Mouse (Mus musculus) brain, adult 2 months (tissue): Measurements from ENCODE around the gene Ccdc153.

Experiments
- DNase-seq: peaks from one replicate; pipeline ENCODE4 v3.0.0; 2011; ENCODE audit warnings: low read depth, low spot score

The Ccdc153 gene

DNA sequence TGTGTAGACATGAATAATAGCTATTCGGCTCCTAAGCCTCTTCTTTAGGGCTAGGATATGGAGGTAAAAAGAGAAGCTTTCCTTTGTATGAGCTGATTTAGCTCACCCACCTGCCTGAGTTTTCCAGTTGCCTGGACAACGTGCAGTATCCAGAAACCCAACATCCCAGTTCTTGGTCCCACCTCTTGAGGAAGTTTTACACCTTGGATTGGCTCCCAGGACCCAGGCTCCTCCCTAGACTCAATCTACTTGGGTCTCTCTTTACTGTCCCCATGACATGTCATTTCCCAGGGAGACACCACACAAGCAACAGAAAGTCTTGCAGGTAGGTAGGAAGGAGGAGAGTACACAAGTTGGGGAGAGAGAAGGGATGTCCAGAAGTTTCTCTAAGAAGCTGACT, at the start of gene Ccdc153:
Gene Ccdc153, plus strand, starts transcription at position 278 of the 400 bp plus-strand sequence.
- DNase-seq, result no peak

GRCm38 (mm10) chr9:44191166-44191565, 49.3 kb upstream of the Ccdc153 start:
- DNase-seq, result no peak

- no peak for DNase-seq
These were observed 48.2 kb upstream of the Ccdc153 start for GRCm38 (mm10) chr9:44192312-44192711.

DNA sequence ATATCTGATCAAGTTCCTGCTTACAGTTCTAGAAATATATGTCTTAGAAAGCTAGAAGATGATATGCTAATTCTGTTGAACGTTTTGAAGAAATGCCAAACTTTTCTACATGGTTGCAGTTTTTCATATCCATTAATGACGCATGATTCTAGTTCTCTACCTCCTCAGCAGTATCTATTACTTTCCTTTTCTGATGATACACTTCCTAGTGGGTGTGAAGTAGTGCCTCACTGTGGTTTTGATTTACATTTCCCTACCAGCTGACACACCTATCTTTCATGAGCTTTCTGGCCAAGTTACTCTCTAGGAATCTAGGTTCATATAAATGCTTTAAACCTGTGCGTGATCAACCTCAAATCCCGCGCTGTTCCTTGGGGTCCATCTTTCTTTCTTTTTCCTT, 47.7 kb upstream of the Ccdc153 start:
- DNase-seq, result no peak

DNA sequence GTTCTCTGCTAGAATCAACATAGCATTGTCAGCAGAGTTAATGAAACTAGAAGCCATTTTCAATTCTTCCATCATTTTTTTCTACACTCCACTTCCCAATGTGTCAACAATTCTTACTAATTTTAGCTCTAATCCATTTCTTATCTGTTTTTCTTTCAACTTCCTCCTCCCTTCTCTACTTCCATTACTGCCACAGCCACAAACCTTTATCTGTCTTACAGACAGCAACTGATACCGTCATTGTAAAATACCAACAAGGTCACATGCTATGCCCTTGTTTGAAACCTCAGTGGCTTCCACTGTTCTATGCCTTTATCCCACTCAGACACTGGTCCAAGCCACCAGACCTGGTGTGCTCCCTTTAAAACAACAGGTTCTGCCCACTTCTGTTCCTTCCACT, 46.5 kb upstream of the Ccdc153 start:
- DNase-seq, result no peak

DNA sequence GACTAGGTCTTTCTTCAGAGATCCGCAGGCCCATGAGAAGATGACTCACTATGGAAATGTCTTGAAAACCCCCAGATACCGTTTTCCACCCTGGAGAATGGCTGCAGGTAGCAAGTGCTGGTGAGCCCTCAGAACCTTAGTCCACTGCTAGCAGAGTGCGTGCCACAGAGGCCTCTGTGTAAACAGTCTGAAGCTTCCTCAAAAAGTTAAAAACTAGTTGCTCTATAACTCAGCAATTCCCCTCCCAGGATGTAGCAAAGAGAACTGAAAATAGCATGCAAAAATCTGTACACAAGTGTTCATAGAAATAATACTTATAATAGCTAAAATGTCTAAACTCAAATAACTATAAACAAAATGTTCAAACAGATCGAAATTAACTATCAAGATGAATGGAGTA, 44.1 kb upstream of the Ccdc153 start:
- no peak for DNase-seq

GRCm38 (mm10) chr9:44199166-44199565, 41.3 kb upstream of the Ccdc153 start:
- no peak for DNase-seq

DNA sequence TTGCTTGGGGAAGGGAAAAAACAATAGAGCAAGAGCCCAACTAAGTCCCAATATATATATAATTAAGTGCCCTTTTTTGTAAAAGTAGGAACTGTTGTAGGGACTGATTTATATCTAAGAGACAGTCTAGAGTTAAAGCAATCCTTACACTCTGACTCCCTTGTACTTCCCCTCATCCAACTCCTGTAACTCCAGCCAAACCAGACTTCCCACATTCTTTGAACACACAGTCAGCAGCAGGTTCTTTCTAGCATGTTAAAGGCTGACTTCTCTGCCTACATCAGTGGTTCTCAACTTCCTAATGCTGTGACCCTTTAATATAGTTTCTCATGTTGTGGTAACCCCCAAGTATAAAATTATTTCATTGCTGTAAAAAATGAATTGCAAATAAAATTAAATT, 40.9 kb upstream of the Ccdc153 start:
- DNase-seq, result no peak

- DNase-seq, result no peak
These were observed 40.0 kb upstream of the Ccdc153 start for GRCm38 (mm10) chr9:44200458-44200857.

- no peak for DNase-seq
These were observed 32.6 kb upstream of the Ccdc153 start for GRCm38 (mm10) chr9:44207840-44208239.

DNA sequence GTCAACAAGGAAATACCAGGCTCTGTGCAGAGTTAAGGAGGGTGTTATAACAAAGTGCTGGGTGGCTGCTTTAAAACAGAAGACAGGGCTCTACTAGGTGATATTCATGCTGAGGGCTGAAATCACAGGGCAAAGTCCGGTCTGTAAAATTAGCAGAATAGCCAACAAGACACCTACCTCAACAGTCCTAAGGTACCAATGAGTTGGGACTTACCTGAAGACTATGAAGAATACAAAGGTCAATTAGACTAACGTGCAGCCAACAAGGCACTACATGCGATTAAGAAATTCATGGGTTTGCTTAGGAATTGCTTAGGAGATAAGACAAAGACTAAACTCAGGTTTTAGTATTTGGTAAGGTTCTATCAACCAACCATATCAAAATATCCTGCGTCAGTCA, 31.1 kb upstream of the Ccdc153 start:
- DNase-seq, result no peak

GRCm38 (mm10) chr9:44212406-44212805, 28.1 kb upstream of the Ccdc153 start:
- no peak for DNase-seq

GRCm38 (mm10) chr9:44213538-44213937, 26.9 kb upstream of the Ccdc153 start:
- DNase-seq, result peak; percentile 53

DNA sequence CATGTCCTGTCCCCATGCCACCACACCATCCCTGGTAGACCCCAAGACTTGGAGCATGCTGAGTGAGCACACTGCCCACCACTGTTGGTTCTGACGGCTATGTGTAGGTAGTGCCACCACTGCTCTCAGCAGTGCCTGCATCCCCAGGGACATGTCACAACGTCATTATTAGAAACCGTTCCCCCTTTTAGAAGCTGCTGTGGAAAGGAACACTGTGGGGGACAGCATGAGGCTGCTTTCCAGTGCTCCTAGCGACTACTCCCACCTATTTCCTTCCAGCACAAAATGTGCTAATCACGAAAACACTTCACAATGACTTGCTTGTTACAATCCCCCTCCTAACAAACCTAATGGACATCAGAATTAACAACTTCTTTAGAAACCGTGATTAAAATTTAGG, 14.5 kb upstream of the Ccdc153 start:
- peak; percentile 69 for DNase-seq

DNA sequence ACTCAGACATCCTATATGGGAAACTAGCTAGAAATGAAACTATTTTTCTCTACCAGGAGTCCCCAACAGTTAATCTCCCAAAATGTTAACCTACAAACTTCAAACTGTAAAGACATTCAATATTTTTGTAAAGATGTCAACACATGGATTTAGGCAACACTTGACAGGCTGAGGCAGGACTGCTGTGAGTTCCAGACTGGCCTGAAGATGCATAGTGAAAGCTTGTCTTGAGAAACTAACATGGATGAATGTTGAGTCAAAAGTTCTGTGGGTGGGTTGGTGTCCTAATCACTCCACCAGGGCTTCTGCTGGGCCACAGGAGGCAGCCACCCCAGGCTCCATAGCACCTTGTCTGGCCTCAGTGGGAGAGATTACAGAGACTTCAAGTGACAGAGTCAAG, 8.9 kb upstream of the Ccdc153 start:
- DNase-seq, result no peak

- peak; percentile 45 for DNase-seq
These were observed 7.3 kb upstream of the Ccdc153 start for GRCm38 (mm10) chr9:44233021-44233801.

DNA sequence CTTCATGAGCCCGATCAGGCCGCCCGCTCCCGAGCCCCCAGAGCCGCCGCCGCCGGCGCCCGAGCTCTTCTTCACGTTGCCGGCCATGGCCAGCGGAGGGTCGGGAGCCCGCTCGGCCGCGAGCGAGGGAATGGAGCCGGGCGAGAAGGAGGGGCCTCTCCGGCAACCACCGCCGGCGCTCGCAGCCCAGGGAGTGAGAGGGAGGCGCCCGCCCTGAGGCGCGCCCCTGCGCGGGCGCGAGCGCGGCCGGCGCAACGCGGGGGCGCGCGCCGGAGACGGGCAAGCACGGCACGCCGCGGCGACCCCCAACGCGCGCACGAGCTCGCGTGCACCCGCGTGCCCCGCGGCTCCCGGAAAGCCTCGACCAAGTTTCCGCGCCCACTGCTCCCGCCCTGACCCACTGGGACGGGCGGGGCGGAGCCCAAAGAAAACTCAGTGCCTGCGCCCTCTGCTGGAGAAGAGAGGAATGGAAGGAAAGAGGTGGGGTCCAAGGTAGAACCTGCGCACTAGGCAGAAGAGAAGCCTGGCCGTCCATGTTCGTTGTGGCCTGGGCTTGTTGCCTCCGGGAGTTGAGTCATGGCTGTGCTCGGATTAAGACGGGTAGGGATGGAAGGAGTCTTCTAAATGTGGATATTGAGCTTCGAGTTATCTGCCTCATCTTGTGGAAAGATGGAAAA, 6.5 kb upstream of the Ccdc153 start, which contains the start of gene Cbl:
Gene Cbl, minus strand, starts transcription at position 248 of the 677 bp plus-strand sequence.
- peak; percentile 99 for DNase-seq

GRCm38 (mm10) chr9:44234479-44235427, 5.7 kb upstream of the Ccdc153 start:
- DNase-seq, result peak; percentile 73

DNA sequence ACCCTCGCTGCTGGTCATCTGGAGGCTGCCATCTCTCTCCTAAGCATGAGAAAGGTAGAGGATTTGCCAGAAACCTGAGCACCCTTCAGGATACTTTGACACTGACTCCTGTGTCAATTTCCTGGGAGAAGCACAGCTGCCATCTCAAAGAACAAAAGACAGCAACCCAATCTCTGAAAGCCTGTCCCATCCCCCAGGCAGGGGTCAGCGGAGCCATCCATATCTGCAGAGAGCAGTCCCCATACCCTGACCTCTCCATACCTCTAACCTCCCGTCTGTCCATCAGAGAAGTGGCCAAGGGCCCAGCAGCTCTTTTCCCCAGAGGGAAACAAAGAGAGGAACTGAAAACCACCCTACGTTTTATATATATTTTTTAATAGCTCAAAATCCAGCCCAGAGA, 3.9 kb upstream of the Ccdc153 start:
- no peak for DNase-seq

- no peak for DNase-seq
These were observed 3.3 kb upstream of the Ccdc153 start for GRCm38 (mm10) chr9:44237128-44237527.

GRCm38 (mm10) chr9:44238501-44239190, 1.8 kb upstream of the Ccdc153 start:
- no peak for DNase-seq
